Mouse (Mus musculus): Measurements from ENCODE around the gene Psap.

The Psap gene

GRCm38 (mm10) chr10:60263351-60263750, 14.1 kb upstream of the Psap start:
- DNase-seq (ENCODE audit: low spot score in 2 of 2), result no peak

GRCm38 (mm10) chr10:60265252-60265651, 12.2 kb upstream of the Psap start:
- DNase-seq (ENCODE audit: low spot score in 2 of 2), result peak in 1 of 2 experiments; percentile 48

GRCm38 (mm10) chr10:60266842-60267401, 10.5 kb upstream of the Psap start:
- no peak for DNase-seq (ENCODE audit: low spot score in 2 of 2)

DNA sequence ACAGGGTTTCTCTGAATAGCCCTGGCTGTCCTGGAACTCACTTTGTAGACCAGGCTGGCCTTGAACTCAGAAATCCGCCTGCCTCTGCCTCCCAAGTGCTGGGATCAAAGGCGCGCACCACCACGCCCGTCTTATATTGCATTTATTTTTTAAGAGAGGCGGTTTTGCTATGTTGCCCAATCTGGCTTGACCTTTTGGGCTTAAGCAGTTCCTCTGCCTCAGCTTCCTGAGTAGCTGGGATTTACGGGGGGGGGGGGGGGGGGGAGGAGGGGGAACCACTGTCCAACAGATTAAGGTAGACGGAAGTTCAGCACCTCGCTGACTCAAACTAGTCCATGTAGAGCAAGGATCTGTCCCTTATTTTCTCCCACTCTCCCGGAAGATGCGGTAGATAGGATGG, 8.7 kb upstream of the Psap start:
- DNase-seq (ENCODE audit: low spot score in 2 of 2), result no peak

DNA sequence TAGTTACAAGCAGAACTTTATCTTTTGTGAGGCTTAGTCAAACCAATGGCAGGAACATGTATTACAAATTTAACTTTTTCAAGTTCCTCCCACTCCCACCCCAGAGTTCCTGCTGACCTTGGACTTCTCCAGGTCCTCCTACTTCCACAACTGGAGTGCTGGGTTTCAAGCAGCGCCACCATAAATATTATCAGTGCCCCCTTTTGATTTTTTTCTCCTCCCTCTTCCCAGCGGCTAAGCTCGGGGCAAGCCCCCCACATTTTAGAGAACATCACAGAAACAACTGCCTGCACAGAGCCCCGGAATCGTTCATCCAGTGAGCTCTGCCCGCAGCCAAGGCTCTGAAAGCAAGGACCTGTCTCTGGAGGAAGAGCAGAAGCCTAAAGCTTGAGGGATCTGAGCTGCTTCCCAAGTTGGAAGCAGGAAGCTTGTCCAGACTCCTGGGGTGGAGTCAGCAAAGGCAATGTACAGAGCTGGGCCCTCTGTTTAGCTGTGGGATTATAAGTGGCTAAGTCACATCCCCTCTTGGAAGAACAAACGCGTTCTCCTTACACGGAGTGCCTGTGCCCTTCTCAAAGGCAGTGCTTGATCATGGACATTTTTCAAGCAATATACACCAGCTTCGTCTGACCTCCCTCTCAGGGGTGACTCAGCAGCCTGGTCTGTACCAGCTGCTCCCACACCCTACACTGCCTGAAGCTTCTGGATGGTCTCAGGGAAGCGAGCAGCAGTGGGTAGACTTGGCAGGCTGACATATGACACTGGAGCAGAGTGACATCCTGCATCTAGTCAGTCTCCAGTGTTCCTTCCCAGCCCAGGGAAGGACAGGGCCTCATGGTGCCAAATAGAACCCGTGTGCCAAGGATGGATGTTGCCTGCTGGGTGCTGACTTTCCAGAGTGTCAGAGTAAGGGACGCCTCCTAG, 8.0 kb upstream of the Psap start:
- no peak for DNase-seq (ENCODE audit: low spot score in 2 of 2)

DNA sequence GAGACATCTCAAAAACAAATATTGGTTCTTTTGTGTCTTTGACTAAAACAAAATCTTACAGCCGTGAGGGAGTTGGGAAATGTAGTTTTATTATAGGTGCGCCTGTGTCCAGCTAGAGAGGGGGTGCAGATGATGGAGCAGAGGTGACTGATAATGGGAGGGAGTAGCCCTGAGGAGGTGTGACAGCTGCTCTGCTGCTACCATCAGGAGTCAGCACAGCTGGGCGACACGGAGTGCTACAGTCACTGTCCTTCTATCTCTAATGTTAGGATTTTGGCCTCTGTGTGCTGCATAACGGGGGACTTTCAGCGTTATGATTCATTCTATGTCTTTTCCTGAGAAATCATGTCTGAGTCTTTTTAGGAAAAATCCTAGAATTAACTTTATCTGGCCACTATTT, 6.4 kb upstream of the Psap start:
- no peak for DNase-seq (ENCODE audit: low spot score in 2 of 2)

- no peak for DNase-seq (ENCODE audit: low spot score in 2 of 2)
Measured at GRCm38 (mm10) chr10:60272241-60272640, 5.2 kb upstream of the Psap start.

DNA sequence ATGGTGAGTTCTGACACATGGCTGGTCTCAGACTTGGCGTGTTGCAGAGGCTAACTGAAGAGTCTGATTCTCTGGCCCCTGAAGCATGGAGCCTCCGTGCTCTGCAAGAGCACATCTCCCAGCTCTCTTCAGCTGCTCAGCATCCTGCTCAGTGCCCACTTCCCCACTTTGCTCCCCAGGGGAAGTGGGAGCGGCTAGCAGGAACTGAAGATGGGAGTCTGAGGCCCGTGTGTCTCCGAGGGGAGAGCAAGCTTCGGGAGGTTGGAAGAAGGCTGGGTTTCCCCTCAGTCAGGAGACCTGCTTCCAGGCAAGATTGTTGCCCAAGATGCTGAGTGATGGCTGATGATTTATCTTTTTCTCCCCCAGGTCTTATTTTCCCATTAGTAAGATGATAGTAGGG, 4.0 kb upstream of the Psap start:
- no peak for DNase-seq (ENCODE audit: low spot score in 2 of 2)

DNA sequence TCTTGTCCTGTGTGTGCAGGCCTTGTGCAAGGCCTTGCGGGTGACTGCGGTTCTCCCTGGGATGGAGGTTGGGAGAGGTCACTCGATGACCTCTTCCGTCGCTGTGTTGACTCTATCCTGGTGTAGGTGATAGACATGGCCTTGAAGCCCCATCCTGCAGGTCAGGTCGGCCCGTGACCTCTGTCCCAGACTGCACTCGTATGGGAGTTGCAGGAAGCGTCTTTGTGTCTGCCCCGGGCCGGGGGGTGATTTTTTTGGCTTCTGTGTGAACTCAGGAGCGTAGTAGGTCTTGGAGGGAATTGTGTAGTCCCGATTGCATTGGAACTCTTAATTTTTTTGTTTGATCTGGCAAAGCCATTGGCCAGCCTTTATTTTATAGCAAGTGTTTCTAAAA, 576 bp downstream of the Psap start:
- no peak for DNase-seq (ENCODE audit: low spot score in 2 of 2)

DNA sequence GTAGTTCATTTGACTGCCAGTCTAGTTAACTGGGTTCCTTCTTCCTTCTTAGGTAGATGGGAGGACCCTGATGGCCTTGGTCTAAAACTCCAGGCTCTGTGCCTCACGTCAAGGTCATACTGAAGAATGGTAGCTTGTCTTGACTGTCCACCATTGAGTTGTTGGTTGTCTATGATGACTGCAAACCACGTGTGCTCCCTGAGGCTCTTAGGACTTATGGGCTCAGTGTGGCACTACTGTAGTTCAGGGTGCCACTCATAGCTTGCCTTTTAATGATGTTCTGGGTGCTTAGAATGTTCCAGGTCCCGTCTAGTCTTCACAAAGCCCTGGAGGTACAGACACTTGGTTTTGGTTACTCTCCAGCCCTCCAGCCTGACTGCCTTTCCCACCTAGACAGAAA, 1.4 kb downstream of the Psap start:
- DNase-seq (ENCODE audit: low spot score in 2 of 2), result no peak

- no peak for DNase-seq (ENCODE audit: low spot score in 2 of 2)
Measured at GRCm38 (mm10) chr10:60279290-60279940, 2.0 kb downstream of the Psap start.

- DNase-seq (ENCODE audit: low spot score in 2 of 2), result no peak
Measured at GRCm38 (mm10) chr10:60279941-60280301, 2.5 kb downstream of the Psap start.

DNA sequence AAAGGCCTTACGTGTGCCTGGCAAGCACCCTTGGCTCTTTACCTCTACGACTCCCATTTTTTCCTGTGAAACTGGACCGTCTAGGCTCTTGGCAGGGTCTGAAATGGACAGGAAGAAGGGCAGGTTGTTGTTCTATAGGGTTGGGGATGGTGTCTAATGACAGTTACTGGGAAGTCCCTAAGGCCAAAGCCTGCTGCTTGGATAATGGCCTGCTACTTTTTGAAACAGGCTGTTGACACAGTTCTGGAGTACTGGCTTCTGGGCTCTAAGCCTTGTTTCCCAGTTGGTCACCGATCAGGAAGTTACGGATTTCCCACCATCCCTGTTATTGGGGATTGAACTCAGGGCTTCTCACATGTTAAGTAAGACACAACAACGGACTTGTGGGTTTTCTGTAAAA, 2.9 kb downstream of the Psap start:
- no peak for DNase-seq (ENCODE audit: low spot score in 2 of 2)

- DNase-seq (ENCODE audit: low spot score in 2 of 2), result no peak
Measured at GRCm38 (mm10) chr10:60281571-60282050, 4.2 kb downstream of the Psap start.

GRCm38 (mm10) chr10:60282116-60283014, 4.9 kb downstream of the Psap start:
- no peak for DNase-seq (ENCODE audit: low spot score in 2 of 2)

- DNase-seq (ENCODE audit: low spot score in 2 of 2), result no peak
Measured at GRCm38 (mm10) chr10:60284248-60284647, 6.8 kb downstream of the Psap start.

- no peak for DNase-seq (ENCODE audit: low spot score in 2 of 2)
Measured at GRCm38 (mm10) chr10:60284676-60285111, 7.3 kb downstream of the Psap start.

GRCm38 (mm10) chr10:60285183-60285582, 7.8 kb downstream of the Psap start:
- no peak for DNase-seq (ENCODE audit: low spot score in 2 of 2)

- DNase-seq (ENCODE audit: low spot score in 2 of 2), result no peak
Measured at GRCm38 (mm10) chr10:60285676-60286372, 8.4 kb downstream of the Psap start.

GRCm38 (mm10) chr10:60286546-60286945, 9.1 kb downstream of the Psap start:
- no peak for DNase-seq (ENCODE audit: low spot score in 2 of 2)

DNA sequence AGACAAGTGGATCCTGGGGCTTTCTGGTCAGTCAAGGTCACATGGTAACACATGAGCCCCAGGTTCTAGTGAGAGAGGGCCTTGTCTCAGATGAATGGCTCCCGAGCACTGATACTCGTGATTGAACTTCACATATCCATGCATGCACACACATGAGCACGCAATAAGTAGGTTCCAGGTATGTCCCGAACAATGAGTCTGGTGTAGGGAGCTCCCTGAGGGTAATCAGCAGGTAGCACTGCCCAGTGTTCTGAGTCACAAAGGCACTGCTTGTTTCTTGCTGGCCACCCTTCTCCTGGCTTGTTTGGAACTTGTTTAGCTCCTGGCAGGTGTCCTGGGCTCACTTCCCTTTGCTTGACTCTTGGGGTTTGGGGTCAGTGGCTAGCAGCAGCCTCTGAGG, 9.7 kb downstream of the Psap start:
- DNase-seq (ENCODE audit: low spot score in 2 of 2), result no peak
